Mouse (Mus musculus): ENCODE measurements at regions not wholly inside any gene's neighbourhood (a gene's known extent, or its start where the extent isn't known, plus 50 kb on each side); places are given as distances from the start of the nearest gene placed in this dataset.

DNA sequence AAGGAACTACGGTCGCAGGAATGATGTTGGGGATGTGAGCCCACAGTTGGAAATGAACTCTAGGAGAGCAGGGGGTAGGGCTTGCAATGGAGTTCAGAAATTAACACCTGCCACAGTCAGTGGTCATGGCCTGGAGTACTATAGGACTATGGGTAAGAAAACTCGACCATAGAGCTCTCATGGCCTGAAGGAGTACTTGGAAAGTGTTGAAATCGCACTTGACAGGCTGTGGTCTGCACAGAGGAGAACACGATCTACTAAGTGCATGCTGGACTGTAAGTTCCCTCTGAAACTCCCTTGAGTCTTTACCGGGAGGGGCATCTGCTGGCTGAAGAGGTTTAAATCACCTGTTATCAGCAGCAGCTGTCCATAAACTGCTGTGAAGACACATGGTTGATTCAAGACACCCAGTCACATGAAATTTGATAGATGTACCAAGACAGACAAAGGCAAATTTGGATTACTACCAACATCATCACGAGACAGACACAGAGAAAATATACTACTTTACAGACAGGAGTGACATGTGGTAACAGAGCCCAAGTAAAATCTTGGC, 430.6 kb downstream of the Irx1 start:
- no peak for TF ChIP-seq CTCF (IDR thresholded peaks at IDR 0.05; ENCODE audit: extremely low read depth, insufficient read length, insufficient replicate concordance, low read depth, low read length)
- no peak for TF ChIP-seq POLR2A (IDR thresholded peaks at IDR 0.05; ENCODE audit: low read depth, low read length)

Data from small intestine, adult 2 months (tissue).